Comparison of ENCODE assay signal across 21 mouse cellular contexts in genomic region chr2:12825902-12826301, GRCm38 (mm10).
DNase-seq lines count a peak whose midpoint lies in the region; TF ChIP-seq lines count a peak whose summit lies in the region.
"Had no signal": no experiment of that assay in that cellular context is flagged by ENCODE, and none has a peak within 500 bp of the region (broad histone marks: within the 10 kb centered on the region; RNA-seq: fewer than 3 reads in every experiment).

No protein-coding gene starts in this region.

- WGBS in limb, embryonic 10.5 days = 95% methylated on average over 1 of the region's 1 CpGs

- no peak for TF ChIP-seq EP300 in CH12.LX (IDR thresholded peaks at IDR 0.05; ENCODE audit: low read length)

- H3K4me3 ChIP-seq in C2C12 (ENCODE audit: insufficient read depth, poor library complexity, severe bottlenecking) (no peak overlapping the region), CH12.LX (replicated peaks in 1 of 3; ENCODE audit: low read depth in 2 of 3, low read length in 2 of 3, poor library complexity in 1 of 3) (no peak overlapping the region), myocyte (no peak overlapping the region)
- no peak overlapping the region for H3K4me3 ChIP-seq in left cerebral cortex, adult 2 months
- no peak overlapping the region for H3K4me3 ChIP-seq in limb, embryonic 10.5 days

- H3ac ChIP-seq in C2C12 (ENCODE audit: control insufficient read depth, insufficient read length, low read depth) (no peak overlapping the region), myocyte (ENCODE audit: control insufficient read depth, insufficient read length) (no peak overlapping the region)

- no peaks in the 10 kb centered on the region for H3K79me3 ChIP-seq in C2C12 (ENCODE audit: low read depth)

- no peaks in the 10 kb centered on the region for H3K4me1 ChIP-seq in CH12.LX (ENCODE audit: control insufficient read depth in 1 of 2, insufficient read depth in 2 of 2)
- no peaks in the 10 kb centered on the region for H3K4me1 ChIP-seq in limb, embryonic 10.5 days

- intact Hi-C loops in left cerebral cortex, adult 2 months (cut with DNase I) = no loop called here

- no peaks in the 10 kb centered on the region for H3K9me3 ChIP-seq in CH12.LX (replicated peaks; ENCODE audit: low read length)
- no peaks in the 10 kb centered on the region for H3K9me3 ChIP-seq in limb, embryonic 10.5 days (replicated peaks)
- H3K9me3 ChIP-seq: G1E had no signal

- TF ChIP-seq CTCF in C2C12 (IDR thresholded peaks at IDR 0.05; ENCODE audit: control insufficient read depth, insufficient read depth, insufficient read length) (no peak), CH12.LX (conservative IDR thresholded peaks at IDR 0.05 in 1 of 2, IDR thresholded peaks at IDR 0.05 in 1 of 2; ENCODE audit: low read depth in 2 of 2, low read length in 2 of 2) (no peak)
- TF ChIP-seq CTCF in left cerebral cortex, adult 2 months (IDR thresholded peaks at IDR 0.05) = no peak

- in situ Hi-C loops in CH12.LX (cut with MboI; ENCODE audit: low pct_ligation_motif_present, low pct_unique_long_range_greater_than_20kb, low sequenced_read_pairs) = no loop called here

- TF ChIP-seq POLR2A in CH12.LX (IDR thresholded peaks at IDR 0.05; ENCODE audit: low read depth, low read length) = no peak
- TF ChIP-seq POLR2A in myocyte (IDR thresholded peaks at IDR 0.05; ENCODE audit: insufficient read length, low read depth) = no peak

- dilution Hi-C loops in CH12.LX (cut with MboI; ENCODE audit: extremely low pct_ligation_motif_present, extremely low pct_unique_long_range_greater_than_20kb, low sequenced_read_pairs) = no loop called here

- H3K27ac ChIP-seq in CH12.LX (ENCODE audit: insufficient read depth, low read depth) = no peak overlapping the region
- no peak overlapping the region for H3K27ac ChIP-seq in left cerebral cortex, adult 2 months
- H3K27ac ChIP-seq in limb, embryonic 10.5 days = no peak overlapping the region

- peak; percentile 2 for DNase-seq in CH12.LX (ENCODE audit: extremely low read depth)
- DNase-seq in R1 (ENCODE audit: low read depth, low spot score) = peak; percentile 6
- DNase-seq in urinary bladder, adult 2 months (ENCODE audit: low spot score) = no peak
- no peak for DNase-seq in left cerebral cortex, adult 2 months (ENCODE audit: extremely low spot score in 1 of 2, low spot score in 2 of 2)
- DNase-seq in limb, embryonic 10.5 days (ENCODE audit: low spot score) = no peak
- no peak for DNase-seq in layer of hippocampus, postnatal 10 days (ENCODE audit: low spot score in 2 of 2)
- DNase-seq: adrenal gland, adult 2 months; adrenal gland, adult 8-10 months; adrenal gland, postnatal 10 days; adrenal gland, postnatal 14 days; adrenal gland, postnatal 25 days; adrenal gland, postnatal 36 days; B cell, adult 2 months; cerebellum, adult 11 months; cerebellum, adult 11-12 months; cerebellum, adult 18-20 months; cerebellum, adult 2 months; cerebellum, adult 8-10 months had no signal

- H3K79me2 ChIP-seq in C2C12 (ENCODE audit: control insufficient read depth, insufficient read depth) (no peaks in the 10 kb centered on the region), CH12.LX (replicated peaks; ENCODE audit: control insufficient read depth, extremely low read depth, insufficient read depth, poor library complexity, severe bottlenecking) (no peaks in the 10 kb centered on the region), myocyte (ENCODE audit: control insufficient read depth, insufficient read depth) (no peaks in the 10 kb centered on the region)

- no peak for TF ChIP-seq RAD21 in CH12.LX (IDR thresholded peaks at IDR 0.05; ENCODE audit: low read depth, low read length)

- H3K36me3 ChIP-seq in C2C12 (ENCODE audit: control insufficient read depth, insufficient read depth) = no peaks in the 10 kb centered on the region
- H3K36me3 ChIP-seq in CH12.LX (replicated peaks in 1 of 2; ENCODE audit: control insufficient read depth in 1 of 2, insufficient read depth in 1 of 2, low read length in 1 of 2) = no peaks in the 10 kb centered on the region
- H3K36me3 ChIP-seq in myocyte (ENCODE audit: control insufficient read depth, insufficient read depth) = no peaks in the 10 kb centered on the region
- H3K36me3 ChIP-seq in limb, embryonic 10.5 days = no peaks in the 10 kb centered on the region
- H3K36me3 ChIP-seq: G1E had no signal

- no peak overlapping the region for H3K9ac ChIP-seq in CH12.LX (ENCODE audit: insufficient read depth, low read depth)

- no peaks in the 10 kb centered on the region for H3K27me3 ChIP-seq in C2C12 (ENCODE audit: control insufficient read depth, insufficient read depth, insufficient read length)
- H3K27me3 ChIP-seq in CH12.LX (replicated peaks) = no peaks in the 10 kb centered on the region
- H3K27me3 ChIP-seq in myocyte (ENCODE audit: control insufficient read depth, insufficient read depth, insufficient read length) = no peaks in the 10 kb centered on the region
- no peaks in the 10 kb centered on the region for H3K27me3 ChIP-seq in limb, embryonic 10.5 days (ENCODE audit: low read depth, poor library complexity, severe bottlenecking)

- no peak overlapping the region for H3K4me2 ChIP-seq in CH12.LX (ENCODE audit: insufficient read depth, low read depth, poor library complexity, severe bottlenecking)
- H3K4me2 ChIP-seq in myocyte (ENCODE audit: low read depth) = no peak overlapping the region

TF ChIP-seq in C2C12, 6 proteins besides CTCF, POLR2A, EP300 and RAD21:
- TF ChIP-seq MAX (IDR thresholded peaks at IDR 0.05) (no peak), MYOD1 (IDR thresholded peaks at IDR 0.05; ENCODE audit: control insufficient read depth, insufficient read length, low read depth) (peak; percentile 67)

TF ChIP-seq in CH12.LX, 34 proteins besides CTCF, POLR2A, EP300 and RAD21:
- TF ChIP-seq MYC (IDR thresholded peaks at IDR 0.05; ENCODE audit: low read depth, low read length) (no peak), ZKSCAN1 (IDR thresholded peaks at IDR 0.05; ENCODE audit: borderline replicate concordance, low read depth, low read length) (no peak), MXI1 (IDR thresholded peaks at IDR 0.05; ENCODE audit: low read depth, low read length) (no peak), TBP (conservative IDR thresholded peaks at IDR 0.05; ENCODE audit: low read depth, low read length) (no peak), BHLHE40 (IDR thresholded peaks at IDR 0.05; ENCODE audit: low read depth, low read length) (no peak), HCFC1 (IDR thresholded peaks at IDR 0.05; ENCODE audit: low read depth, low read length) (no peak)

TF ChIP-seq in myocyte, 11 proteins besides CTCF, POLR2A, EP300 and RAD21:
- TF ChIP-seq TCF3 (IDR thresholded peaks at IDR 0.05; ENCODE audit: insufficient read length, low read depth) = peak; percentile 18
- no peak for TF ChIP-seq TCF12 (IDR thresholded peaks at IDR 0.05; ENCODE audit: insufficient read depth, poor library complexity, severe bottlenecking)
- no peak for TF ChIP-seq CEBPB (IDR thresholded peaks at IDR 0.05; ENCODE audit: insufficient read depth, poor library complexity, severe bottlenecking)
- TF ChIP-seq MYOG (IDR thresholded peaks at IDR 0.05; ENCODE audit: control insufficient read depth in 1 of 3, insufficient read depth in 1 of 3, insufficient read length in 2 of 3, low read depth in 2 of 3) = peak in 1 of 3 experiments; percentile 69
- no peak for TF ChIP-seq MAX (IDR thresholded peaks at IDR 0.05; ENCODE audit: low read depth)
- no peak for TF ChIP-seq E2F4 (IDR thresholded peaks at IDR 0.05; ENCODE audit: insufficient read depth)
- no peak for TF ChIP-seq USF1 (IDR thresholded peaks at IDR 0.05; ENCODE audit: low read depth)
- TF ChIP-seq MYOD1 (IDR thresholded peaks at IDR 0.05; ENCODE audit: control insufficient read depth in 1 of 3, insufficient read length in 2 of 3, low read depth in 2 of 3) = peak; percentile 29 to 77 (median 36)

Comparison
In these comparisons a context has a peak if more than half of its experiments do, and no peak if none do; other contexts are left out.
1. DNase-seq: peak in CH12.LX (single experiment) and R1 (single experiment); none in urinary bladder, adult 2 months (single experiment), left cerebral cortex, adult 2 months (0 of 2), limb, embryonic 10.5 days (single experiment) and layer of hippocampus, postnatal 10 days (0 of 2).